Mouse (Mus musculus): Measurements from ENCODE around the gene Dab1. TPM values are rescaled to one million over a fixed set of nuclear protein-coding genes. Genes with fewer than 3 reads are reported as not detected.

Dab1 gene
- polyA plus RNA-seq, 1 experiment, result not detected

DNA sequence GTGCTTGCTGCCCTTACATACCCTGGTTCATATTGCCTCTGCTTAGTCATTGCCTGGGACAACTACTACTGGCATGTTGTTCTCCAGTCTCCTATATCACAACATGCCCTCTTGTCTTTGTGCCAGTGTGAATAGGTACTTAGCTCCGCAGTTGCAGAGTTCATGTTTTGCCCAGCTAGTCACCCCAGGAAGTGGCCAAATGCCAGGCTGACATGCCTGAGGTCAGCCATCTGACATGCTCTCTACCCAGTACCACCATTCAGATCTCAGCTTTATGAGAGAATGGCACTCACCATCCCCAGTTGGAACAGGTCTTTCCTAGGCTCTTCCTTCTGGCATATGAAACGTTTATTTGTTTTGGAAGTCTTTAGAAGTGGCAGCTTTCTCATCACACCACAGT lies 355.4 kb downstream of the Dab1 start:
- no peak for TF ChIP-seq GATA1 (IDR thresholded peaks at IDR 0.05; ENCODE audit: low read length)

DNA sequence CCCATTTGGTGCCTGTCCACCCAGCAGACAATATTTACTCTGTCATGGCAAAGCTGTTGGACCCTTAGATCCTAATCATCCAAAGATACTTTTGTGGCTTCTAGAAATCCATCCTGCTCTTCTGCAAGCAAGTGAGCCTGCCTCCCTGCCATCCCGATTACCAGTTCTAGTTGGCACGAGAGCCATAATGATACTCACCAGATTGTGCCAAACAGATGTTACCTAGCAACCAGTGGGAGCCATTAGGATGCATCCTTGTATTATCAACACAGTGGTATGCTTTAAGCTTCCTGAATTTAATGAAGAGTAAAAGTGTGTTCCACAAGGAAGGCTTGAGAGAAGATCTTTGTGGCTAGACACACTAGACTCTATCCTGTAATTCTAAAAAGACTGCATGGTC lies 355.8 kb downstream of the Dab1 start:
- TF ChIP-seq GATA1 (IDR thresholded peaks at IDR 0.05; ENCODE audit: low read length), result no peak

GRCm38 (mm10) chr4:103993884-103994283 lies 374.7 kb downstream of the Dab1 start:
- TF ChIP-seq GATA1 (IDR thresholded peaks at IDR 0.05; ENCODE audit: low read length), result no peak

GRCm38 (mm10) chr4:103994406-103994805 lies 375.2 kb downstream of the Dab1 start:
- TF ChIP-seq GATA1 (IDR thresholded peaks at IDR 0.05; ENCODE audit: low read length), result no peak

DNA sequence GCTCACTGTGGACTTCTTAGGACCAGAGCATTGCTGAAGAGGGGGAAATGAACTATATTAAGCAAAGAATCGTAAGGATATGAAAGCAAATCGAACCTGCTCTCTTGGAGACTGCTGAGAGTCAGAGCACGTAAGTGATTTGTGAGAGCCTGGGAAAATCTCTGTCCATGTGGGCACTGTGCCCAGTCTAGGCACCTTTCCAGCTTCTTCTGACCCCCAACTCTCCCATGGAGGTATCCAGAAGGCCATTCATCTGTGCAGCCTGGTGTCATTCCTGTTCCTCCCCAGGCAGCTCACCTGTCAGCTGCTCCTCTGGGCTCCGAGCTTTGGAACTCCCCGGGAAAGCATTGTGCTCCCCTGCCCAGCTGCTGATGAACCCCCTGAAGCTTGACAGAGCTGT lies 389.2 kb downstream of the Dab1 start:
- TF ChIP-seq GATA1 (IDR thresholded peaks at IDR 0.05; ENCODE audit: low read length), result no peak

GRCm38 (mm10) chr4:104011683-104012082 lies 392.5 kb downstream of the Dab1 start:
- no peak for TF ChIP-seq GATA1 (IDR thresholded peaks at IDR 0.05; ENCODE audit: low read length)

- TF ChIP-seq GATA1 (IDR thresholded peaks at IDR 0.05; ENCODE audit: low read length), result no peak
These were observed 393.0 kb downstream of the Dab1 start for GRCm38 (mm10) chr4:104012150-104012549.

DNA sequence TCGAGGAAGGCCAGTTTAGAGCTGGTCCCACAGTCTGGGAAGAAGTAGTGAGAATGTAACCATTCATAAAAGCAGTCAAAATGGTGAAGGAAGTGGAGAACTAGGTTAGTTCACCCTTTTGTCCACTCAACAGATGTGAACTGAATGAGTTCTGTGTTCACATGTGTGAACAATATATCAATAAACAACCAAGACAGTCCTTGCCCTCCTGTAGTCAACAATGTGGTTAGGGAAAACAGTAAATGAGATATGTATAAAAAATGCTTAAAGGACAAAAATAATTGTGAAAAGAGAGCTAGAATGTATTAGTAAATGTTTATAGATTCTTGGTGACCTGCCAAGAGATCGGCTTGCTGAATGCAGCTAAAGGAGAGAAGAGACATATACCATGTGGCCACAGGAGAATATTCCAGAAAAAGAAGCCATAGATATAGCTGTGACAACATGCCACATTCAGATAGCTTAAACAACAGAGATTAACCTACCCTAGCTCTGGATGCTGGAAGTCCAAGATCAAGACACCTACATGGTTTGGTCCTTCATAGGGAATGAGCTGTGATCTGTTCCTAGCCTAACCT lies 406.0 kb downstream of the Dab1 start:
- no peak for TF ChIP-seq GATA1 (IDR thresholded peaks at IDR 0.05; ENCODE audit: low read length)

DNA sequence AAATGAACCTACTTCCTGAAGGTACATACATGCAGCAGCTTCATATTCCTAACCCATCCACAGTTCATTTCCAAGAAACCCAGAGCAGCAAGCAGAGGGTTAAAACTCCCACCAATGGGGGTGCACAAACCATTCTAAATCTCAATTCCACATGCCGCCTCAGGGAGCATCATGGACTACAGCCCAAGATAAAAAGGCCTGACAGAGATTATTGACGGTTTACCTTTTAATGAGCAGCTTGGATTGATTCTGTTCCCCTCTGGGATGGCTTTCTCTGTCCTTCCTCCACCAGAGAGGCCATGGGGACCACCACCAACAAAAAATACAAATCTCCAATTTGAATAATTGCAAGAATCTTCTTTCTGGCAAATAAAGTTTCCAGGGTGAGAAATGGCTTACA lies 407.7 kb downstream of the Dab1 start:
- TF ChIP-seq GATA1 (IDR thresholded peaks at IDR 0.05; ENCODE audit: low read length), result no peak

DNA sequence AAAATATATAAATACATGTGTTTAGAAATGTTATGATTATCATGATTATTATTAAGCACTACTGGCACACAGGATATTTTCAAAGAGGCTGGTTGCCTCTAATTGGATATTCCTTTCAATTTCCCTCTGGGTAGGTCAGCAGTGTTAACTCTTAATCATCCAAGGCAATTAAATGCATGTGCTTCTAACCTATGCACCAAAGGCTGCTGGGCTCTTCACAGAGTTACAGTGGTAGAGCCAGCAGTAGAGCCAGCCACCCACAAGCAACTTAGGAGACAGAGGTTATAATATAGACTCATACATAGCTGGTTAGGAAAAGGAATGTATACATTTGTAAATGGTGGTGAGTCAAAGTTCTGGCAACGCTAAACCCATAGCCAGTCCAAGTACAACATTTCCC lies 408.1 kb downstream of the Dab1 start:
- no peak for TF ChIP-seq GATA1 (IDR thresholded peaks at IDR 0.05; ENCODE audit: low read length)

- TF ChIP-seq GATA1 (IDR thresholded peaks at IDR 0.05; ENCODE audit: low read length), result no peak
These were observed 416.9 kb downstream of the Dab1 start for GRCm38 (mm10) chr4:104036091-104036490.

- TF ChIP-seq GATA1 (IDR thresholded peaks at IDR 0.05; ENCODE audit: low read length), result no peak
These were observed 420.4 kb downstream of the Dab1 start for GRCm38 (mm10) chr4:104039588-104039987.

GRCm38 (mm10) chr4:104043441-104043840 lies 424.3 kb downstream of the Dab1 start:
- TF ChIP-seq GATA1 (IDR thresholded peaks at IDR 0.05; ENCODE audit: low read length), result no peak

DNA sequence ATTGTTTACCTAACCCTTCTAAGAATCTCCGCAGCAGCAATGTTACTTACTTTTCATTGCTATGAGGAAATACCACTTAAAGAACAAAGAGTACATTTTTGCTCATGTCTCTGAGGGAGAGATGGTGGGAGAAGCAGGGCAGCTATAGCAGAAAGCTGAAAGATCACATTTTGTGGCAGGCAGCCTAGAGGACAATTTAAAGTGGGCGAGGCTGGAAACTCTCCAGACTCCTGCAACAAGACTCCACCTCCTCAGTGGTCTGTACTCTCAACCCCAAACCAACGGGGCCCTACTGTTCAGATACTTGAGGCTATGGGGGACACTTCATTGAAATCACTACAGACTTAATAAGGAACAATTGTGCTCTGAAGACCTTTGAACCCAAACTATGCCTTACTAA lies 425.5 kb downstream of the Dab1 start:
- no peak for TF ChIP-seq GATA1 (IDR thresholded peaks at IDR 0.05; ENCODE audit: low read length)

DNA sequence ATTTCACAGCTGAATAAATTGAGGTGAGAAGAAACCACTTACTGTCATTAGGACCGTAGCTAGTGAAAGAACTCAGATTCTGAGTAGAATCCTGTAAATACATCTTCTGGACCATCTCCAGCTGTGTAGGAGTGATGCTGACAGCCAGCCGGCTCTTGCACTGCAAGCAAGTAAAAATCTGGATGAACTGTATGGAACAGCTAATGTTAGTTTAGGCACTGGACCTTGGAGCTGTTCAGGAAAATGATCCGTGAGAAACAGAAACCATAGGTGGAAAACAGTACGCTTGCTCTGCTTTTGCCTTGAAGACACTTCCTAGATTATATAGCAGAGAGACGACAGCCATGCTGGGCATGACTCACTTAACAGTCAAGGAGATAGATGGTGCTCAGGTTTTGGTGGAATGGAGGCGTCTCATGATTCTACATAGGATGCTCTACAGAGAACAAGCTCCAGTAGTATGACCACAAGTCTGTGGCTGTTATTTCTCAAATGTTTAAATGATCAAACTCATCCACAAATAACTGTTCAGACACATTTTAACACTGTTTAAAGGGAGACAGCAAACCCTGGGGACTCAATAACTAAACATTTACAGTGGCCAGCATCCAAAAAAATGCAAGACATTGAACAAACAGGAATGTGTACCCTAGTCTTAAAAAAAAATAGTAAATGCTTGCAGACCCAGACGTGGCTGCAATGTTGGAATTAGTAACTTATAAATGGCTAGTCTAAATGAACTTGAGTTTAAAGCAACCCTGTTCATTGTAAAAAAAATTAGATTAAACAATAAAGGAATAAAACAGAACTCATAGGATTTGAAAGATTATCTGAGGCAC lies 429.0 kb downstream of the Dab1 start:
- TF ChIP-seq GATA1 (IDR thresholded peaks at IDR 0.05; ENCODE audit: low read length), result no peak

DNA sequence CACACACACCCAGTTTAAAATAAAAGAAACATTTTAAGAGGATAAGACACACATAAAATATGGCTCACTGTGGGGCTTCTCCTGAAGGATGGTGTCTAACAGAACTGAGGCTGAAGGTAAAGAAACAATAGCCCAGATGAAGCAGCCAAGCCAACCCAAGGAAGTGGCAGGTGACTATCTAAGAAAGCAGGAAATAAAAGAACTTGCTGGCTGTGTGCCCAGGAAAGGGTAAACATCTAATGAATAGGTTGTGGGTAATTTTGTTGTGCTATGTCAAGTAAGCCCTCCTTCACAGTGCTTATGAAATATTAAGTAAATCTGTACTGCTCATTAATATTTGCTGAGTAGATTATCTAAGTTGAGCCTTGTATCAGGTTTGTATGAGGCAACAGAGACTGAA lies 438.0 kb downstream of the Dab1 start:
- no peak for TF ChIP-seq GATA1 (IDR thresholded peaks at IDR 0.05; ENCODE audit: low read length)

GRCm38 (mm10) chr4:104059569-104059968 lies 440.4 kb downstream of the Dab1 start:
- no peak for TF ChIP-seq GATA1 (IDR thresholded peaks at IDR 0.05; ENCODE audit: low read length)
